Mouse (Mus musculus) spleen, adult 2 months (tissue): ENCODE data around the gene B130006D01Rik. TPM values are rescaled to one million over a fixed set of nuclear protein-coding genes. Genes with fewer than 3 reads are reported as not detected.
A peak's percentile ranks its signal among the peaks of the same experiment; 100 is the strongest.

Experiments used
- DNase-seq, 2 experiments: peaks; one replicate each; pipeline versions ENCODE4 v3.0.0 to v3.0.0-alpha.2; 2012 to 2021; ENCODE audit warnings: low spot score in 2 of 2, low read depth in 1 of 2
- H3K27ac ChIP-seq: fragments of 200-500 bp; 2 replicates; pipeline ENCODE4 v1.5.1; 2012; ENCODE audit warnings: low read length, inconsistent platforms; ENCODE audit not compliant: insufficient read depth
- H3K27me3 ChIP-seq: fragments of 200-500 bp; 2 replicates; pipeline ENCODE4 v1.6.1; 2012; ENCODE audit warnings: mild to moderate bottlenecking, moderate library complexity, low read length, inconsistent platforms; ENCODE audit not compliant: control insufficient read depth, insufficient read depth
- H3K36me3 ChIP-seq: fragments of 200-500 bp; 2 replicates; pipeline ENCODE4 v1.6.1; 2012; ENCODE audit warnings: mild to moderate bottlenecking, low read length, inconsistent platforms; ENCODE audit not compliant: control insufficient read depth, insufficient read depth
- H3K4me1 ChIP-seq: fragments of 200-500 bp; 2 replicates; pipeline ENCODE4 v1.6.1; 2011; ENCODE audit warnings: inconsistent platforms; ENCODE audit not compliant: control insufficient read depth, insufficient read depth, insufficient read length
- H3K4me3 ChIP-seq: fragments of 200-500 bp; 2 replicates; pipeline ENCODE4 v1.5.1; 2011; ENCODE audit warnings: mild to moderate bottlenecking, inconsistent platforms; ENCODE audit not compliant: insufficient read depth, insufficient read length; ENCODE audit errors: extremely low read depth
- CTCF ChIP-seq: fragments of 200-500 bp; IDR thresholded peaks from 2 replicates; pipeline ENCODE4 v1.5.1; 2011; ENCODE audit warnings: mild to moderate bottlenecking, inconsistent platforms; ENCODE audit not compliant: insufficient read depth, insufficient read length, insufficient replicate concordance; ENCODE audit errors: extremely low read depth
- POLR2A ChIP-seq: fragments of 200-500 bp; IDR thresholded peaks from 2 replicates; pipeline ENCODE4 v1.6.1; 2011; ENCODE audit warnings: low read depth, low read length, inconsistent platforms
- WGBS: fragments of 180-500 bp; shearing (Covaris S2); methylation state at CpG from one replicate; pipeline ENCODE4 v1.1.7; 2018; 5-methylcytosine and 5-hydroxymethylcytosine counted together
- polyA plus RNA-seq: library from polyadenylated mRNA; depleted of rRNA; stranded (reverse); fragments of >200 nt; gene quantifications from 2 replicates; pipeline ENCODE4 v1.2.3, GENCODE M21; 2012

B130006D01Rik gene
- polyA plus RNA-seq, 1 experiment, result 0.14 TPM

GRCm38 (mm10) chr11:95713225-95713810 lies 10.1 kb upstream of the B130006D01Rik start:
- Histone ChIP-seq H3K27ac (peak overlapping the region; percentile 94), H3K4me1 (peaks cover 2% of the 10 kb centered on the region; the same call in 1 of the 2 replicates), H3K36me3 (no peaks in the 10 kb centered on the region), H3K4me3 (peak overlapping the region; percentile 85), H3K27me3 (no peaks in the 10 kb centered on the region)
- no peak for TF ChIP-seq CTCF
- no peak for TF ChIP-seq POLR2A
- WGBS, result 0% methylated on average over 49 of the region's 49 CpGs
- peak; percentile 23 to 62 for DNase-seq

- H3K27me3 ChIP-seq, result no peaks in the 10 kb centered on the region
- peak in 1 of 2 experiments; percentile 22 for DNase-seq
- H3K36me3 ChIP-seq, result no peaks in the 10 kb centered on the region
- H3K4me1 ChIP-seq, result peaks cover 2% of the 10 kb centered on the region; the same call in 1 of the 2 replicates
- WGBS, result under 1% methylated on average over 13 of the region's 13 CpGs
- no peak for TF ChIP-seq POLR2A
- peak overlapping the region; percentile 85 for H3K4me3 ChIP-seq
- peak overlapping the region; percentile 94 for H3K27ac ChIP-seq
These were observed 9.6 kb upstream of the B130006D01Rik start for GRCm38 (mm10) chr11:95713811-95714241.

- Histone ChIP-seq H3K4me3 (peak overlapping the region; percentile 85; the same call in 1 of the 2 replicates), H3K36me3 (no peaks in the 10 kb centered on the region), H3K27me3 (no peaks in the 10 kb centered on the region), H3K4me1 (peaks cover 2% of the 10 kb centered on the region; the same call in 1 of the 2 replicates), H3K27ac (peak overlapping the region; percentile 94)
- no peak for TF ChIP-seq CTCF
- no peak for TF ChIP-seq POLR2A
- 2% methylated on average over 7 of the region's 7 CpGs for WGBS
- DNase-seq, result no peak
These were observed 9.0 kb upstream of the B130006D01Rik start for GRCm38 (mm10) chr11:95714411-95714810.

- H3K27ac ChIP-seq, result no peak overlapping the region
- no peak for DNase-seq
- no peak for TF ChIP-seq POLR2A
- TF ChIP-seq CTCF, result no peak
- no peak overlapping the region for H3K4me3 ChIP-seq
- no peaks in the 10 kb centered on the region for H3K36me3 ChIP-seq
- WGBS, result 85% methylated on average over 8 of the region's 8 CpGs
- peaks cover 2% of the 10 kb centered on the region; the same call in 1 of the 2 replicates for H3K4me1 ChIP-seq
- no peaks in the 10 kb centered on the region for H3K27me3 ChIP-seq
These were observed 7.3 kb upstream of the B130006D01Rik start for GRCm38 (mm10) chr11:95716136-95716535.

DNA sequence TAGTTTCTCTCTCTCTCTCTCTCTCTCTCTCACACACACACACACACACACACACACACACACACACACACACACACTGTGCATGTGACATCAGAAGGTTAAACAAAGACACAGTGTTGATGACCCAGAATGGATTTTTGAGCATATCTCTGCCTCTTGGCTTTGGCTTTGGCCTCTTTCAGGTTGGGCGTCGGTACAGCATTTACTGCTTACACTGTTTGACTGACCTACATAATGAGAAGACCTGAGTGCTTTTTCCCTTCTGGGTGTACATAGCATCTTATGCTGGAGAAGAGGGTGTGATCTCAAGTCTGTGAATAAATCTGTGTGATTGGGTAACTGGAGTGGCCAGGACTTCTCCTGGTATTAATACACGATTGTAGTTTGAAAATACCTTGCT lies 4.0 kb upstream of the B130006D01Rik start:
- WGBS, result 92% methylated on average over 3 of the region's 3 CpGs
- Histone ChIP-seq H3K27me3 (no peaks in the 10 kb centered on the region), H3K36me3 (no peaks in the 10 kb centered on the region; the same call in 1 of the 2 replicates), H3K4me3 (no peak overlapping the region), H3K4me1 (no peaks in the 10 kb centered on the region; the same call in 1 of the 2 replicates), H3K27ac (no peak overlapping the region)
- DNase-seq, result no peak
- TF ChIP-seq CTCF (no peak), POLR2A (no peak)

GRCm38 (mm10) chr11:95724466-95724865 lies 1.1 kb downstream of the B130006D01Rik start:
- H3K4me1 ChIP-seq, result peaks cover 9% of the 10 kb centered on the region; the same call in 1 of the 2 replicates
- H3K36me3 ChIP-seq, result no peaks in the 10 kb centered on the region; the same call in 1 of the 2 replicates
- no peak overlapping the region for H3K27ac ChIP-seq
- 97% methylated on average over 4 of the region's 4 CpGs for WGBS
- H3K4me3 ChIP-seq, result no peak overlapping the region
- no peak for DNase-seq
- no peak for TF ChIP-seq CTCF
- TF ChIP-seq POLR2A, result no peak
- H3K27me3 ChIP-seq, result no peaks in the 10 kb centered on the region

DNA sequence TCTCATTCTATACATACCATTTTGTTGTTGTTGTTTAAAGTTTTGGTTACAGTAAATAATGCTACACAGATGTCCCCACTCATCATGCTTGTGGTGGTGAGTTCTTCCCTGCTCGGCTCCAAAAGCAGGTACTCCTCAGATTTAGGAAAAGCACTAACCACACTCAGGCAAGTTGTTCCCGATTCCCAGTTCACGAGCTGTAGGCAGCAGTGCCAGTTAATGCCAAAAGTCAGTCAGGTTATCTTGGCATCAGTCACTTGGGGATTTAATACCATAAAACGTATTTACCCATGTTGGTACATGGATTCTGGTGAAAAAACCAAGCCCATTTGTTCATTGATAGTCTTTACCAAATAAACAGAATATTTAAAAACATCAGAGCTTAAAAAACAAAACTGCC lies 2.8 kb downstream of the B130006D01Rik start:
- Histone ChIP-seq H3K27me3 (no peaks in the 10 kb centered on the region), H3K27ac (no peak overlapping the region), H3K36me3 (no peaks in the 10 kb centered on the region; the same call in 1 of the 2 replicates), H3K4me3 (no peak overlapping the region), H3K4me1 (peaks cover 10% of the 10 kb centered on the region; the same call in 1 of the 2 replicates)
- WGBS, result 85% methylated on average over 4 of the region's 4 CpGs
- TF ChIP-seq CTCF (no peak), POLR2A (no peak)
- no peak for DNase-seq
